Mouse (Mus musculus): ENCODE data around the gene Nop2.

Gene Nop2

GRCm38 (mm10) chr6:125155262-125155661, 23.6 kb downstream of the Nop2 start:
- DNase-seq = peak; percentile 27

- DNase-seq = no peak
These were observed 24.8 kb downstream of the Nop2 start for GRCm38 (mm10) chr6:125156491-125156890.

- no peak for DNase-seq
These were observed 25.4 kb downstream of the Nop2 start for GRCm38 (mm10) chr6:125156903-125157614.

GRCm38 (mm10) chr6:125158944-125159492, 27.3 kb downstream of the Nop2 start:
- peak; percentile 31 for DNase-seq

- peak; percentile 19 for DNase-seq
These were observed 28.3 kb downstream of the Nop2 start for GRCm38 (mm10) chr6:125159773-125160557.

- peak; percentile 45 for DNase-seq
These were observed 28.8 kb downstream of the Nop2 start for GRCm38 (mm10) chr6:125160558-125160853.

- DNase-seq = peak; percentile 64
These were observed 29.4 kb downstream of the Nop2 start for GRCm38 (mm10) chr6:125160854-125161760.

GRCm38 (mm10) chr6:125161971-125162370, 30.3 kb downstream of the Nop2 start:
- peak; percentile 74 for DNase-seq

GRCm38 (mm10) chr6:125162615-125163305, 31.1 kb downstream of the Nop2 start:
- DNase-seq = peak; percentile 41

GRCm38 (mm10) chr6:125163801-125164657, 32.3 kb downstream of the Nop2 start:
- peak; percentile 70 for DNase-seq

GRCm38 (mm10) chr6:125164672-125165327, 33.1 kb downstream of the Nop2 start:
- DNase-seq = peak; percentile 84

- peak; percentile 99 for DNase-seq
These were observed 33.7 kb downstream of the Nop2 start for GRCm38 (mm10) chr6:125165328-125165891.

- peak; percentile 92 for DNase-seq
These were observed 34.5 kb downstream of the Nop2 start, which contains the start of gene Gapdh for GRCm38 (mm10) chr6:125166051-125166751. Gene Gapdh, minus strand, starts transcription at chr6:125166467.

- DNase-seq = peak; percentile 80
These were observed 35.3 kb downstream of the Nop2 start for GRCm38 (mm10) chr6:125166861-125167650.

- DNase-seq = no peak
These were observed 36.4 kb downstream of the Nop2 start for GRCm38 (mm10) chr6:125168086-125168485.

GRCm38 (mm10) chr6:125170194-125170593, 38.5 kb downstream of the Nop2 start:
- no peak for DNase-seq

GRCm38 (mm10) chr6:125172474-125172873, 40.8 kb downstream of the Nop2 start:
- no peak for DNase-seq

- DNase-seq = no peak
These were observed 41.5 kb downstream of the Nop2 start for GRCm38 (mm10) chr6:125173256-125173655.

GRCm38 (mm10) chr6:125175469-125175868, 43.8 kb downstream of the Nop2 start:
- no peak for DNase-seq
